Mouse (Mus musculus): ENCODE results near the gene Slc24a1. TPM values are rescaled to one million over a fixed set of nuclear protein-coding genes. Genes with fewer than 3 reads are reported as not detected.

Gene Slc24a1
- polyA plus RNA-seq, 1 experiment from 2014 or later, result 0.06 TPM

DNA sequence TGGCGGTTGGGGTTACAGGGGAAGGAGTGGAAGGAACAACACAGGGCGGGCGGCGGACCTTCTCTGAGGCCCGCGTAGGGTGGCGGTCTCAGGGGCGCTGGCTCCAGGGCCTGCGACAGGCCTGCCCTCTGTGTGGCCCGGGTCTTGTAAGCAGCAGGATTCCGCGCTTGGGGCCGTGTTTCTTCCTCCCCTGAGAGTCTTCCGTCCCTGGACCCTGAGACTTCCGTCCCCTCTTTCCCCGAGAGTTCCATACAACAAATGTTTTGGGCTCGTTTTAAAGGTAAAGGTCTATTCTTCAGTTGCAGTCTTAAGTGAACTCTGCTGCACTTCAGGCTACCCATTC, 9.5 kb upstream of the Slc24a1 start:
- peak overlapping the region; percentile 85 for H3K27ac ChIP-seq (ENCODE audit: low read length)
- ATAC-seq (ENCODE audit: insufficient read depth, low FRiP score), result peak; percentile 81
- peak overlapping the region; percentile 71 for H3K4me3 ChIP-seq (replicated peaks; ENCODE audit: low read length)
- H3K36me3 ChIP-seq (ENCODE audit: control insufficient read depth, insufficient read depth, low read length), result 0 out of 2 replicates have a peak, but pooled peaks cover 4% of the 10 kb centered on the region
- no peaks in the 10 kb centered on the region for H3K27me3 ChIP-seq (ENCODE audit: control insufficient read depth, insufficient read depth, low read length)
- peak overlapping the region; percentile 80 for H3K4me2 ChIP-seq (ENCODE audit: low read depth, low read length)
- H3K4me1 ChIP-seq (ENCODE audit: control insufficient read depth, insufficient read depth, low read length), result peaks cover 6% of the 10 kb centered on the region
- H3K9me3 ChIP-seq (replicated peaks; ENCODE audit: control insufficient read depth, low read length), result no peaks in the 10 kb centered on the region
- WGBS, result 0% methylated on average over 17 of the region's 17 CpGs
- peak overlapping the region; percentile 88 for H3K9ac ChIP-seq (ENCODE audit: low read length)

DNA sequence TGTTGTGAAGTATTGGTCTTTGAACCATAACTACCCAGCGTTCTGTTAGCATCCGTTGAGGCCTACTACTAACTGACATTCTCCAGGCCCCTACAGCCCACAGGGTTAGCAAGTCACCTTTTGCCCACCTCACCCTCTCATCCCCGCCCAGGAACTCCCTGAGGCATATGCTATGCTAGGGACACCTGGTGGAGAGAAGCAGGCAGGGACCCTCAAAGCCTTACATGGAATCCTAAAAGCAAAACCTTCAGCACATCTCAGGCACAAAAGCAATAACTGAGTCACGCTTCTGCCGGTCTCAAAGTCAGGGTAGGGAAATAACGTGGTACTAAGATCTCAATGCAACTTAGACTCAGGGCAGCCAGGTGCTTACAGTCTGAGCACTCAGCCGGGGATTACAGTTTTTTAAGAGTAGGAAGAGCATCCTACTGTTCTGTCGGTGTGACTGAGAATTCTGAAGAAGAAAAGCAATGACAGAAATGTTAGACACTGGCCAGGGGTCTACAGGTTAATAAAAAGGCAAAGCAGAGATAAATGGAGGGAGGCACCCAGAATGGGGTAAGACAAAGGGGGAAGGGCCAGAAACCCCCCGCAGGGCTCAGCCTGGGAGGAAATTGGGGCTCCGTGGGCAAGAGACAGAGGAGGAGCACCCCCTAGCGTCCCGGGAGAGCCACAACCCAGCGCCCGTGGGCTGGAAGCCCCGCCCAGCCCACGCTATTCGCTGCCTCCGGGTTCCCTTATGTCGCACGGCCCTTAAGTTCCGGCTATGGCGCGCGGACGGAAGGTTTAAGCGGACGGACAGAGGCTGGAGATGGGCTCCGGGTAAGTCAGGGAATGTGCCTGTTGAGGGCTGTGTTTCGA, 8.9 kb upstream of the Slc24a1 start, which contains the start of gene Ints14:
Gene Ints14, plus strand, starts transcription at position 789 of the 861 bp plus-strand sequence.
- Histone ChIP-seq H3K36me3 (ENCODE audit: control insufficient read depth, insufficient read depth, low read length) (0 out of 2 replicates have a peak, but pooled peaks cover 4% of the 10 kb centered on the region), H3K9ac (ENCODE audit: low read length) (peak within 1 kb of the TSS; percentile 88), H3K9me3 (replicated peaks; ENCODE audit: control insufficient read depth, low read length) (no peaks in the 10 kb centered on the region), H3K4me1 (ENCODE audit: control insufficient read depth, insufficient read depth, low read length) (peaks cover 6% of the 10 kb centered on the region), H3K27me3 (ENCODE audit: control insufficient read depth, insufficient read depth, low read length) (no peaks in the 10 kb centered on the region), H3K4me2 (ENCODE audit: low read depth, low read length) (peak within 1 kb of the TSS; percentile 80), H3K27ac (ENCODE audit: low read length) (peak within 1 kb of the TSS; percentile 85), H3K4me3 (replicated peaks; ENCODE audit: low read length) (peak within 1 kb of the TSS; percentile 71)
- 3% methylated on average over 29 of the region's 29 CpGs for WGBS
- peak; percentile 97 for ATAC-seq (ENCODE audit: insufficient read depth, low FRiP score)

DNA sequence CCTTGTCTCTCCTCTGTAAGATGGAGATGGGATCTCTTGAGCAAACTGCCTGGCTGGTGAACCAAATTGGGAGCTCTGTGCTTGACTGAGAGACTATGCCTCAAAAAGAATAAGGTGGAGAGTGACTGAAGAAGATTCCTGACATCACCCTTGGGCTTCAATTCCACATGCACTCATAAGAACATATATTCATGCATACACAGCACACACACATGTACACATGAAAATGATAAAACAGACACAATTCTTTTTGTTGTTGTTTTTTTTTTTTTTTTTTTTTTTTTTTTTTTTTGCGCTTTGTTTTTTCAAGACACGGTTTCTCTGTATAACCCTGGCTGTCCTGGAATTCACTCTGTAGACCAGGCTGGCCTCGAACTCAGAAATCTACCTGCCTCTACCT, 5.9 kb upstream of the Slc24a1 start:
- 0 out of 2 replicates have a peak, but pooled peaks cover under 1% of the 10 kb centered on the region for H3K36me3 ChIP-seq (ENCODE audit: control insufficient read depth, insufficient read depth, low read length)
- H3K4me2 ChIP-seq (ENCODE audit: low read depth, low read length), result no peak overlapping the region
- WGBS, result 93% methylated on average over 3 of the region's 3 CpGs
- no peak overlapping the region for H3K27ac ChIP-seq (ENCODE audit: low read length)
- no peak for ATAC-seq (ENCODE audit: insufficient read depth, low FRiP score)
- no peaks in the 10 kb centered on the region for H3K9me3 ChIP-seq (replicated peaks; ENCODE audit: control insufficient read depth, low read length)
- peaks cover 6% of the 10 kb centered on the region for H3K4me1 ChIP-seq (ENCODE audit: control insufficient read depth, insufficient read depth, low read length)
- no peak overlapping the region for H3K4me3 ChIP-seq (replicated peaks; ENCODE audit: low read length)
- H3K27me3 ChIP-seq (ENCODE audit: control insufficient read depth, insufficient read depth, low read length), result no peaks in the 10 kb centered on the region
- H3K9ac ChIP-seq (ENCODE audit: low read length), result no peak overlapping the region

GRCm38 (mm10) chr9:64956337-64956736, 4.9 kb upstream of the Slc24a1 start:
- no peaks in the 10 kb centered on the region for H3K27me3 ChIP-seq (ENCODE audit: control insufficient read depth, insufficient read depth, low read length)
- no peak overlapping the region for H3K27ac ChIP-seq (ENCODE audit: low read length)
- 0 out of 2 replicates have a peak overlapping the region, but pooled peaks have one; percentile 1 for H3K4me3 ChIP-seq (replicated peaks; ENCODE audit: low read length)
- H3K4me1 ChIP-seq (ENCODE audit: control insufficient read depth, insufficient read depth, low read length), result no peaks in the 10 kb centered on the region
- WGBS, result 22% methylated on average over 12 of the region's 12 CpGs
- H3K4me2 ChIP-seq (ENCODE audit: low read depth, low read length), result peak overlapping the region; percentile 7
- no peaks in the 10 kb centered on the region for H3K9me3 ChIP-seq (replicated peaks; ENCODE audit: control insufficient read depth, low read length)
- ATAC-seq (ENCODE audit: insufficient read depth, low FRiP score), result no peak
- no peak overlapping the region for H3K9ac ChIP-seq (ENCODE audit: low read length)
- H3K36me3 ChIP-seq (ENCODE audit: control insufficient read depth, insufficient read depth, low read length), result no peaks in the 10 kb centered on the region

- Histone ChIP-seq H3K4me1 (ENCODE audit: control insufficient read depth, insufficient read depth, low read length) (no peaks in the 10 kb centered on the region), H3K9ac (ENCODE audit: low read length) (no peak overlapping the region), H3K36me3 (ENCODE audit: control insufficient read depth, insufficient read depth, low read length) (no peaks in the 10 kb centered on the region), H3K9me3 (replicated peaks; ENCODE audit: control insufficient read depth, low read length) (no peaks in the 10 kb centered on the region), H3K4me3 (replicated peaks; ENCODE audit: low read length) (no peak overlapping the region), H3K4me2 (ENCODE audit: low read depth, low read length) (no peak overlapping the region), H3K27me3 (ENCODE audit: control insufficient read depth, insufficient read depth, low read length) (0 out of 2 replicates have a peak, but pooled peaks cover 3% of the 10 kb centered on the region), H3K27ac (ENCODE audit: low read length) (no peak overlapping the region)
- no peak for ATAC-seq (ENCODE audit: insufficient read depth, low FRiP score)
- 50% methylated on average over 7 of the region's 7 CpGs for WGBS
Measured at GRCm38 (mm10) chr9:64953190-64953589, 1.8 kb upstream of the Slc24a1 start.

GRCm38 (mm10) chr9:64952055-64952454, 648 bp upstream of the Slc24a1 start:
- H3K27me3 ChIP-seq (ENCODE audit: control insufficient read depth, insufficient read depth, low read length), result 0 out of 2 replicates have a peak, but pooled peaks cover 3% of the 10 kb centered on the region
- no peaks in the 10 kb centered on the region for H3K9me3 ChIP-seq (replicated peaks; ENCODE audit: control insufficient read depth, low read length)
- 13% methylated on average over 5 of the region's 5 CpGs for WGBS
- H3K4me3 ChIP-seq (replicated peaks; ENCODE audit: low read length), result no peak overlapping the region
- H3K9ac ChIP-seq (ENCODE audit: low read length), result no peak overlapping the region
- no peak for ATAC-seq (ENCODE audit: insufficient read depth, low FRiP score)
- no peak overlapping the region for H3K27ac ChIP-seq (ENCODE audit: low read length)
- no peaks in the 10 kb centered on the region for H3K36me3 ChIP-seq (ENCODE audit: control insufficient read depth, insufficient read depth, low read length)
- no peaks in the 10 kb centered on the region for H3K4me1 ChIP-seq (ENCODE audit: control insufficient read depth, insufficient read depth, low read length)
- H3K4me2 ChIP-seq (ENCODE audit: low read depth, low read length), result no peak overlapping the region

DNA sequence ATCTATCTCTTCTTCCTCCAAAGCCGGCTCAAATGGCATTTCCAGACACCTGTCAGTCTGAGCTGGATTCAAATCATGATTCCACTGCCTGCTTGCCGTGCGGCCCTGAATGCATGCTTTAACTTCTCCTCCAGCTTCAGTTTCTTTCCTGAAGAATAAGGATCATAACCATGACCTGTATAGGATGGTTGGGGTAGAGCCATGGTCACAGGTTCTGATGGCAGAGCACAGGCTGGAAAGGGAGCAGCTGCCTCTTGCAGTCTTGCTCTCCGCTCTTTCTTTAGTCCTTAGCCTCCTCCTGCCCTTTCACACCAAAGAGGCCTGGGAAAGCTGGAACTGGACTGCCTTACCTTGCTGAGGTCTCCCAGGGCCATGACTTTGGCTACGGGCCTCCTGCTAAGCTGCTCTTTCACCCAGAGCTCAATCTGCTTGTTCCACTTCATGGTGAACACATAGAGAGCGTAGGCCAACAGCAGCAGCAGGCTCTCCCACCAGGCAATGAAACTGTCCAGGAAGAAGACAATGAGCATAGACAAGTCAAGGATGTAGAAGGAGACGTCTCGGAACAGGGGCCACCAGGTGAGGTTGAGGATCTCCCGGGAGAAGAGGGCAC, 3.8 kb downstream of the Slc24a1 start:
- Histone ChIP-seq H3K4me3 (replicated peaks; ENCODE audit: low read length) (no peak overlapping the region), H3K9me3 (replicated peaks; ENCODE audit: control insufficient read depth, low read length) (no peaks in the 10 kb centered on the region), H3K27me3 (ENCODE audit: control insufficient read depth, insufficient read depth, low read length) (0 out of 2 replicates have a peak, but pooled peaks cover 8% of the 10 kb centered on the region), H3K27ac (ENCODE audit: low read length) (no peak overlapping the region), H3K4me1 (ENCODE audit: control insufficient read depth, insufficient read depth, low read length) (no peaks in the 10 kb centered on the region), H3K4me2 (ENCODE audit: low read depth, low read length) (no peak overlapping the region), H3K9ac (ENCODE audit: low read length) (no peak overlapping the region), H3K36me3 (ENCODE audit: control insufficient read depth, insufficient read depth, low read length) (no peaks in the 10 kb centered on the region)
- ATAC-seq (ENCODE audit: insufficient read depth, low FRiP score), result no peak
- 88% methylated on average over 9 of the region's 9 CpGs for WGBS

GRCm38 (mm10) chr9:64943997-64944396, 7.4 kb downstream of the Slc24a1 start:
- 33% methylated on average over 11 of the region's 11 CpGs for WGBS
- H3K9me3 ChIP-seq (replicated peaks; ENCODE audit: control insufficient read depth, low read length), result no peaks in the 10 kb centered on the region
- H3K4me3 ChIP-seq (replicated peaks; ENCODE audit: low read length), result no peak overlapping the region
- H3K36me3 ChIP-seq (ENCODE audit: control insufficient read depth, insufficient read depth, low read length), result no peaks in the 10 kb centered on the region
- 0 out of 2 replicates have a peak, but pooled peaks cover 3% of the 10 kb centered on the region for H3K4me1 ChIP-seq (ENCODE audit: control insufficient read depth, insufficient read depth, low read length)
- H3K9ac ChIP-seq (ENCODE audit: low read length), result no peak overlapping the region
- H3K27ac ChIP-seq (ENCODE audit: low read length), result no peak overlapping the region
- H3K4me2 ChIP-seq (ENCODE audit: low read depth, low read length), result no peak overlapping the region
- no peak for ATAC-seq (ENCODE audit: insufficient read depth, low FRiP score)
- 0 out of 2 replicates have a peak, but pooled peaks cover 7% of the 10 kb centered on the region for H3K27me3 ChIP-seq (ENCODE audit: control insufficient read depth, insufficient read depth, low read length)

DNA sequence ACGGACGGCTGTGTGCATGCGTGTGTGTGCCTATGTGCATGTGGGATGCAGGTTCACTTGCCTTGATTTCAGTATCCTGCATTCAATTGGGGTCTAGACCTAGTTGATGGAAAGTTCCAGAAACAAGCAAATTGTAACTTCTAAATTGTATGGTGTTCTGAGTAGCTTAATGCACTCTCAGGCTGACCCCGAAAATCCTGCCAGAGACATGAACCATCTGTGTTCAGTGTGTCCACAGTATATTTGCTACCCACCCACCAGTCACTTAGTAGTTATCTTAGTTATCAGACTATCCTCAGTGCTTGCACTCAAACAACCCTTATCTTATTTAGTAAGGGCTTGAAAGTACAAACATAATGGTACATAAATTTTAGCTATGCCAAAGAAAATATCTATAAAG, 9.8 kb downstream of the Slc24a1 start:
- 69% methylated on average over 4 of the region's 4 CpGs for WGBS
- Histone ChIP-seq H3K9ac (ENCODE audit: low read length) (no peak overlapping the region), H3K9me3 (replicated peaks; ENCODE audit: control insufficient read depth, low read length) (no peaks in the 10 kb centered on the region), H3K4me2 (ENCODE audit: low read depth, low read length) (no peak overlapping the region), H3K36me3 (ENCODE audit: control insufficient read depth, insufficient read depth, low read length) (no peaks in the 10 kb centered on the region), H3K27me3 (ENCODE audit: control insufficient read depth, insufficient read depth, low read length) (0 out of 2 replicates have a peak, but pooled peaks cover 5% of the 10 kb centered on the region), H3K27ac (ENCODE audit: low read length) (peak overlapping the region; percentile 61), H3K4me3 (replicated peaks; ENCODE audit: low read length) (no peak overlapping the region), H3K4me1 (ENCODE audit: control insufficient read depth, insufficient read depth, low read length) (0 out of 2 replicates have a peak, but pooled peaks cover 3% of the 10 kb centered on the region)
- ATAC-seq (ENCODE audit: insufficient read depth, low FRiP score), result no peak
